Mouse (Mus musculus): ENCODE measurements at regions not wholly inside any gene's neighbourhood (a gene's known extent, or its start where the extent isn't known, plus 50 kb on each side); places are given as distances from the start of the nearest gene placed in this dataset.

- DNase-seq (ENCODE audit: low read depth): peak; percentile 16
Observed at GRCm38 (mm10) chr13:9824904-9825303, 59.8 kb upstream of the Zmynd11 start.

GRCm38 (mm10) chr13:9817356-9817755 is 52.2 kb upstream of the Zmynd11 start:
- DNase-seq (ENCODE audit: low read depth): no peak

Measured in 416B (cell line).